Mouse (Mus musculus): Measurements from ENCODE around the gene Tbcc. TPM values are rescaled to one million over a fixed set of nuclear protein-coding genes. Genes with fewer than 3 reads are reported as not detected.

Gene Tbcc
- total and polyA plus RNA-seq, 2 experiments from 2014 or later, result 46.2 to 53.0 TPM

DNA sequence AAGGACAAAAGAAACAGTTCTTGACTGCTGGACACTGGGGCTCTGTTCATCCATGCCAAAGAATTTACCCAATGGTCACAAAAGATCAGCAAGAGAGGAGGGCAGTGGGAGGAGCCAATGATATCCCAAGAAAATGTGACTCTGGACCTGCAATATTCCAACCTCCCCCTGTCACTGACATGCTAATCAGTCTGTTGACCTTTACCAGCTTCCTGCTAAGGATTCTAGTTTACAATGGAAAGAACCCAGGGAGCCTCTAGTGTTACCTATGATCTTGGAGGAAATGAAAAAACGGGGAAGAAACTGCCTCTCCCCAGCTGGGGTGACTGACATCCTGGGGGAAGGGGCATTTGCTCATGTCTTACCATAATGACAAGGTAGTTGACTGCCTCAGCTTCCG, 10.5 kb downstream of the Tbcc start:
- H3K4me2 ChIP-seq (ENCODE audit: low read depth), result no peak overlapping the region
- H3K9ac ChIP-seq, result no peak overlapping the region
- no peaks in the 10 kb centered on the region for H3K4me1 ChIP-seq (ENCODE audit: insufficient read depth)
- 55% methylated on average over 2 of the region's 2 CpGs for WGBS
- no peaks in the 10 kb centered on the region for H3K9me3 ChIP-seq (ENCODE audit: low read length)
- no peak overlapping the region for H3K27ac ChIP-seq (ENCODE audit: low read depth, low read length)
- TF ChIP-seq CTCF (IDR thresholded peaks at IDR 0.05; ENCODE audit: low read depth), result no peak
- H3K36me3 ChIP-seq (ENCODE audit: insufficient read depth), result no peaks in the 10 kb centered on the region
- ATAC-seq (no peak), DNase-seq (no peak)
- no peaks in the 10 kb centered on the region for H3K27me3 ChIP-seq (ENCODE audit: insufficient read depth, low read length)
- no peak overlapping the region for H3K4me3 ChIP-seq (ENCODE audit: low read depth, low read length)

DNA sequence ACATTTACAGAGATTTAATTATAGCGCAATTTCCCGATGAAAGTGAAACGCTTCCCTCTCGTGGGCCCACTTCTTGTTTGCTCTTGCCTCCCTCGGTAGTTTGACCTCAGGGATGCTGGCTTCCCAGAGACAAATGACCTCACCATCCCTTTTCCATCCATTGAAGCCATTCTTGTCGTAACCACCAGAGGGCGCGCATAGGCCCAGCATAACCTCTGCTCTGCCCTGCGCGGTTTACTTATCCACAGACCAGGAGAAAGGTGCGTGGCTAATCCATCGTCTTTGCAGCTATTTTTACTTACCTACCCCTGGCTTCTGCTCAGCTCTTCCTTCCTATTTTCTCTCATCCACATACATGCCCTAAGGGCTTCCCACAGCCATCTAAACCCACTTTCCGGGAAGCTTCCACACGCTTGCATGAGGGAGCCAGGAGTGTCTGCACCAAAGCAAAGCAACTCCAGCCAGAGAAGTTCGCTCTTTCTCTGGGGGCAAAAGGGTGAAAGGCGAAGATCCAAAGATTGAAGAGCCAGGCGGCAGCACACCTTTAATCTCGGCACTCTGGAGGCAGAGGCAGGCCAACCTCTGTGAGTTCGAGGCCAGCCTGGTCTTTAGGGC, 13.5 kb downstream of the Tbcc start:
- Histone ChIP-seq H3K36me3 (ENCODE audit: insufficient read depth) (no peaks in the 10 kb centered on the region), H3K4me2 (ENCODE audit: low read depth) (no peak overlapping the region), H3K9me3 (ENCODE audit: low read length) (no peaks in the 10 kb centered on the region), H3K27ac (ENCODE audit: low read depth, low read length) (no peak overlapping the region), H3K4me1 (ENCODE audit: insufficient read depth) (no peaks in the 10 kb centered on the region), H3K4me3 (ENCODE audit: low read depth, low read length) (no peak overlapping the region), H3K27me3 (ENCODE audit: insufficient read depth, low read length) (no peaks in the 10 kb centered on the region), H3K9ac (peak overlapping the region; percentile 22; the same call in 1 of the 2 replicates)
- ATAC-seq (peak; percentile 86), DNase-seq (peak; percentile 78)
- 23% methylated on average over 19 of the region's 19 CpGs for WGBS
- TF ChIP-seq CTCF (IDR thresholded peaks at IDR 0.05; ENCODE audit: low read depth), result peak; percentile 89

DNA sequence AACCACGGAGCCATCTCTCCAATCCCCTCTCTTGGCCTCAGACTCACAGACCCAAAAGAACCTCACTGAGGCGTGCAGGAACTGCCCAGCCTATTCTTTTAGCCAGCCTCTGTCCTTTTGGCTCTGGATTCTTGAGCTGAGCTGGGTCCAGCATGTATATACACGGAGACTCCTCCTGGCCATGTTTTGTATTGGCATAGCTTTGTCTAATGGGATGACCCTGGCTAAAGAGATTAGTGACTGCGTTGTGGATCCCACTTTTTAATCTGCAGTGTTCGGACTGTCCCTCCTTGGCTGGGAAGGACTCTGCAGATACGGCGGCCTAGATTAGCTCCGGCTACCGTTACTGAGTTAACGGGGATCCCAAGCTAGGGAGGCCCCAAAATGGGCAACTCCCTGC, 19.7 kb downstream of the Tbcc start, which contains the start of gene Prph2:
Prph2 (plus strand) TSS at position 274 of the 400 bp plus-strand sequence.
- WGBS, result 84% methylated on average over 10 of the region's 10 CpGs
- TF ChIP-seq CTCF (IDR thresholded peaks at IDR 0.05; ENCODE audit: low read depth), result no peak

GRCm38 (mm10) chr17:46912331-46912730, 21.8 kb downstream of the Tbcc start:
- no peaks in the 10 kb centered on the region for H3K9me3 ChIP-seq (ENCODE audit: low read length)
- H3K27me3 ChIP-seq (ENCODE audit: insufficient read depth, low read length), result no peaks in the 10 kb centered on the region
- no peaks in the 10 kb centered on the region for H3K36me3 ChIP-seq (ENCODE audit: insufficient read depth)
- no peak overlapping the region for H3K4me2 ChIP-seq (ENCODE audit: low read depth)
- H3K4me1 ChIP-seq (ENCODE audit: insufficient read depth), result no peaks in the 10 kb centered on the region
- no peak overlapping the region for H3K27ac ChIP-seq (ENCODE audit: low read depth, low read length)
- no peak for ATAC-seq
- no peak for TF ChIP-seq CTCF (IDR thresholded peaks at IDR 0.05; ENCODE audit: low read depth)
- DNase-seq, result no peak
- WGBS, result 52% methylated on average over 6 of the region's 6 CpGs
- H3K9ac ChIP-seq, result no peak overlapping the region
- no peak overlapping the region for H3K4me3 ChIP-seq (ENCODE audit: low read depth, low read length)

More for the DNA sequence above, 19.7 kb downstream of the Tbcc start, which contains the start of gene Prph2:
- no peaks in the 10 kb centered on the region for H3K9me3 ChIP-seq (ENCODE audit: low read length)
- H3K36me3 ChIP-seq (ENCODE audit: insufficient read depth), result no peaks in the 10 kb centered on the region
- H3K4me3 ChIP-seq (ENCODE audit: low read depth, low read length), result no peak within 1 kb of the TSS
- ATAC-seq (no peak), DNase-seq (no peak)
- no peaks in the 10 kb centered on the region for H3K27me3 ChIP-seq (ENCODE audit: insufficient read depth, low read length)
- no peaks in the 10 kb centered on the region for H3K4me1 ChIP-seq (ENCODE audit: insufficient read depth)
- H3K4me2 ChIP-seq (ENCODE audit: low read depth), result no peak within 1 kb of the TSS
- no peak within 1 kb of the TSS for H3K27ac ChIP-seq (ENCODE audit: low read depth, low read length)
- no peak within 1 kb of the TSS for H3K9ac ChIP-seq

GRCm38 (mm10) chr17:46915129-46915528, 24.6 kb downstream of the Tbcc start:
- no peaks in the 10 kb centered on the region for H3K36me3 ChIP-seq (ENCODE audit: insufficient read depth)
- no peaks in the 10 kb centered on the region for H3K9me3 ChIP-seq (ENCODE audit: low read length)
- DNase-seq (no peak), ATAC-seq (no peak)
- H3K4me1 ChIP-seq (ENCODE audit: insufficient read depth), result no peaks in the 10 kb centered on the region
- H3K27me3 ChIP-seq (ENCODE audit: insufficient read depth, low read length), result no peaks in the 10 kb centered on the region
- H3K27ac ChIP-seq (ENCODE audit: low read depth, low read length), result no peak overlapping the region
- H3K9ac ChIP-seq, result no peak overlapping the region
- H3K4me3 ChIP-seq (ENCODE audit: low read depth, low read length), result no peak overlapping the region
- no peak for TF ChIP-seq CTCF (IDR thresholded peaks at IDR 0.05; ENCODE audit: low read depth)
- 71% methylated on average over 3 of the region's 3 CpGs for WGBS
- H3K4me2 ChIP-seq (ENCODE audit: low read depth), result no peak overlapping the region

GRCm38 (mm10) chr17:46918951-46919350, 28.5 kb downstream of the Tbcc start:
- Histone ChIP-seq H3K4me3 (ENCODE audit: low read depth, low read length) (no peak overlapping the region), H3K36me3 (ENCODE audit: insufficient read depth) (no peaks in the 10 kb centered on the region), H3K9ac (no peak overlapping the region), H3K4me1 (ENCODE audit: insufficient read depth) (no peaks in the 10 kb centered on the region), H3K4me2 (ENCODE audit: low read depth) (no peak overlapping the region), H3K9me3 (ENCODE audit: low read length) (no peaks in the 10 kb centered on the region), H3K27me3 (ENCODE audit: insufficient read depth, low read length) (no peaks in the 10 kb centered on the region), H3K27ac (ENCODE audit: low read depth, low read length) (no peak overlapping the region)
- no peak for TF ChIP-seq CTCF (IDR thresholded peaks at IDR 0.05; ENCODE audit: low read depth)
- 32% methylated on average over 4 of the region's 4 CpGs for WGBS
- ATAC-seq, result no peak
- no peak for DNase-seq

DNA sequence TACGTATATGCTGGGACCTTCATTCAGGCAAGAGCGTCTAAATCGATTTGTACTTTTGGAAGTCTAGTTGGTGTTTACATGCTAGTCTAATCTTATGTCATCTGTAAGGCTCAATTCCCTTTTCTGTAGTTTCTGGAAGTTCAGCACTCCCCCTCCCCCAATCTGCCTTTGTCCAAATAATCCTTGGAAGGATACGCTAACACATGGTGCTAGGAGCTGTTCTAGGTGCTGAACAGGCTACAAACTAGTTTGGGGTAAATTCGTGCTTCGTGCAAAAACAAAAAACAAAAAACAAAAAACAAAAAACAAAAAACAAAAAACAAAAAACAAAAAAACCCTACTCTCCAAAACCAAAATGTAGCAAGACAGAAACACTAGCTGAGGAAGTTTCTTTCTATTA, 30.4 kb downstream of the Tbcc start:
- H3K27me3 ChIP-seq (ENCODE audit: insufficient read depth, low read length), result no peaks in the 10 kb centered on the region
- TF ChIP-seq CTCF (IDR thresholded peaks at IDR 0.05; ENCODE audit: low read depth), result no peak
- no peaks in the 10 kb centered on the region for H3K36me3 ChIP-seq (ENCODE audit: insufficient read depth)
- ATAC-seq, result no peak
- no peak overlapping the region for H3K4me2 ChIP-seq (ENCODE audit: low read depth)
- H3K27ac ChIP-seq (ENCODE audit: low read depth, low read length), result no peak overlapping the region
- H3K9me3 ChIP-seq (ENCODE audit: low read length), result no peaks in the 10 kb centered on the region
- no peak overlapping the region for H3K4me3 ChIP-seq (ENCODE audit: low read depth, low read length)
- WGBS, result 56% methylated on average over 6 of the region's 6 CpGs
- no peak for DNase-seq
- H3K9ac ChIP-seq, result no peak overlapping the region
- no peaks in the 10 kb centered on the region for H3K4me1 ChIP-seq (ENCODE audit: insufficient read depth)
